Mouse (Mus musculus) thymus, postnatal 25 days (tissue): ENCODE data around the gene Gm21915.

Experiments used
- DNase-seq: peaks from one replicate; pipeline ENCODE4 v3.0.0; 2022

Gm21915 gene

DNA sequence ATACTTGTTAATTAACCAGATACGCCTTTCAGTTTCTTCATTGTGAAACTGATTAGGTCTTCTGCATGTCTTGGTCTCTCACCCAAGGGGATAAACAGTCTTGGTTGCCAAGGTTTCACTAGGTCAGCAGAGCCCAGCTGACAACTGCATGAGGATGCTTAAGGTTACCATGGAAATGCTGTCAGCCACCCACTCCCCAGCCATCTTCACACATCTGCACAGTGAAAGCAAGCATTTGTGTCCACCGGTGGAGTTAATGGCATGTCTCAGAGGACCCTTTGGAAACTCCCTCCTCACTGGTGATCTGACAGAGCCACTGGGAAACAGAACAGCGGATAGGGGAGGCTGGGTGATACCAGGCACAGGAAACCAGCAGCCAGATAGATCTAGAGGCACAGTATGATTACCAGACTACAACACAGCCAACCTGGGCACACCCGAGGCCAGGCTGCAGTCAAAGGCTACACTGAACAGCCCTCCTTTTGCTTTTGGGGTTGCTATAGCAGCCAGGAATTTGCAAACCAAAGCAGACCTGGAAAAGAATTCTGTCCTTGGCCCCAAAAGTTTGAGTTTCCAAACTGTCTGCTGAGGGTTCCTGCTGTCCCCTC, 1.0 kb downstream of the Gm21915 start:
- DNase-seq, result no peak

- no peak for DNase-seq
Measured at GRCm38 (mm10) chr9:40675203-40675958, 5.0 kb downstream of the Gm21915 start.

- DNase-seq, result no peak
Measured at GRCm38 (mm10) chr9:40678653-40679052, 8.2 kb downstream of the Gm21915 start.

DNA sequence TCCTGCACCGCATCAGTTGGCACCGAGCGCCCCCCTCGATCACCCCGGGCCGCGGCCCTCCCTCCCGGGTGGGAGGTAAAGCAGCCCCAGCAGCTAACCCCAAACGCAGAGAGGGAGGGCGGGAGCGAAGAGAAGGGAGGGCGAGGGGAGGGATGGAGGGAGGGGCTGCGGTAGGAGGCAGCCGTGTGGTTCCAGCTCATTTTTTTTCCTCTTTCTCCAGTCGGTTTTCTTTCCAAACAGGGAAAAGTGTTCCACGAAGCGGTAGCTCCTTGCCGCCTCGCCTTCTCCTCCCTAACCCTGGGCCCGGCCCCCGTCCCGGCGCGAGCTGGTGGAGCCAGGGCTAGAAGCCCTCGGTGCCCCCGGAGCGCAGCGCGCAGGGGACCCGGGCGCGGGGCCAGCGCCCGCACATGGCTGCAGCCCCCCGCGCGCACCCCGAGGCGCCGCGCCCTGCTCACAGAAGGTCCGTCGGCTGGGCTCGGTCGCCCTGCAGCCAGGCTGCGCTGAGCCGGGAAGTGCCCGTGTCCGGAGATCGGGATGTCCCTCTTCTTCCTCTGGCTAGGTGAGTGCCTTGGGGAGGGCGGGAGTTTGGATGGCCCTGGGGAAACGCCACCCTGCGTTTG, 15.5 kb downstream of the Gm21915 start, which contains the start of gene Clmp:
Gene Clmp, plus strand, starts transcription at position 162 of the 620 bp plus-strand sequence.
- DNase-seq, result no peak

DNA sequence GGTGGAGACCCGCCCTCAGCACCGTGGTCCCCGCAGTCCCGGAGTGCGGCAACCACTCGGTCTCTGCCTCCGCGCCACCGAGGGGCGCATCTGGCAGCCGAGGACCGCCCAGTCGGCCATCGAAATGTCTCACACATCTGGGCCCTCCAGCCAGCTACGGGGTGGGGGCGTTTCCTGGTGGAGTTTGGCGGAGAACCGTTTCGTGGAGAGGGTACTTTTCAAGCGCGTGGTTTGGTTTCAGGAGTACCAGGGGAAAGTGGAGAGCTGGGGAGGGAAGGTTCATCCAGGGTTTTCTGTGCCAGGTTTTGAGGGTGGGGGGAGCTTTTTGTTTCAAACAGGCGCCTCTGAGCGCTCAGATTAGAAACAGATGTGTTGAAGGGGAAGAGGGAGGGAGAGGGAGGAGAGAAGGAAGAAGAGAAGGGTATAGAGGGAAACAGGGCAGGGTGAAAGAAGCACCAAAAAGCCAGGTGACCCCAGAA, 16.0 kb downstream of the Gm21915 start:
- no peak for DNase-seq

GRCm38 (mm10) chr9:40687053-40687452, 16.6 kb downstream of the Gm21915 start:
- DNase-seq, result no peak

DNA sequence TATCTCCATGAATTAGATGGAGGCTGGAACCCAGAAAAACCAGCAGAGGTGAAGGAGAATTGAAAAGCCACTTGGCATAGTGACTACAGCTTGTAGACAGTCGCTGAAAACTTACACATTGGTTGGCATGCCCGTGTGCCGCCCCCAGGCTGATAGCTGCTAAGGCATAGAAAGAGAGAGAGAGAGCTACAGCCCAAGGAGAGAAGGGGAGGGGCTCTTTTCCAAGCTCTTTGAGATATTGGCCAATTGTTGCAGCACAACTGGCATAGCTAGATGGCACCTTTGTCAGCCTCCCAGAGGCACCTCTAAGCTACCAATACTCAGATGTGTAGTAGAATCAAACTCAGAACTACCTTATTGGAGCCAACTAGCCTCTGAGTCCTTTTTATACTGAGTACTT, 17.1 kb downstream of the Gm21915 start:
- no peak for DNase-seq

DNA sequence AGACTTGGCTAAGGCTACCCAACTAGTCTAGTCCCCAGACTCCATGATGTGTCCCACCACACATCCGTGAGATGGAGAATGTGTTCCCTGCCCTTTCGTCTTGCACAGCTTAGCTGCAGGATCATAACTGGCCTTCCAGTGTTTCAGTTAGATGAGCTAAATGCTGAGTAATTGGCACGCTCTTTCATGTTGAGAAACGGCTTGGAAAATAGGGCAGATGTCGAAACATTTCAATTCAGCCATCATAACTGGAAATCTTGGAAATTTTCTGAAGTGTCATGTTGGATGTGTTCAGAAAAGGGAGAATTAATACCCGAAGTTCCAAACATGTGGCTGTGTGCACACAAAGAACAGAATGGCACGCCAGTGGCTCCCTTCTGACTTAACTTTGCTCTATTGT, 20.1 kb downstream of the Gm21915 start:
- no peak for DNase-seq

- no peak for DNase-seq
Measured at GRCm38 (mm10) chr9:40693026-40693425, 22.6 kb downstream of the Gm21915 start.

DNA sequence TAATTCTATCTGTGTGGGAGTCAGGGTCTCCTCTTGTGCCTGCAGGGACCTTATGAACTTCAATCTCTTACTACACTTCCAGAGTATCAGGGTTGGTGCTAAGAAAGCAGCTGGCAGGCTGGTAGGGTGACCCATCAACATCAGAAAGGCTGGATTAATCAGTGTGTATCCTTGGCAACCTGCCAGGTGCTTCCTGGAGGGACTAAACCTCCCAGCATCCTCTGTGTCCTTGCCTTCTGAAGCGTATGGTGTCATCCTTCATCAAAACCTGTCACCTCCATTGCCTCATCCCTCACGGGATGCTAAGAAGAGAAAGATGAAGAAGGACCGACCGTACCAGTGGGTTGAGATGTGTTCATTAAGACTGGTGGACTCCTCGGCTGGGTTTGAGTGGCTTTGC, 23.4 kb downstream of the Gm21915 start:
- no peak for DNase-seq

DNA sequence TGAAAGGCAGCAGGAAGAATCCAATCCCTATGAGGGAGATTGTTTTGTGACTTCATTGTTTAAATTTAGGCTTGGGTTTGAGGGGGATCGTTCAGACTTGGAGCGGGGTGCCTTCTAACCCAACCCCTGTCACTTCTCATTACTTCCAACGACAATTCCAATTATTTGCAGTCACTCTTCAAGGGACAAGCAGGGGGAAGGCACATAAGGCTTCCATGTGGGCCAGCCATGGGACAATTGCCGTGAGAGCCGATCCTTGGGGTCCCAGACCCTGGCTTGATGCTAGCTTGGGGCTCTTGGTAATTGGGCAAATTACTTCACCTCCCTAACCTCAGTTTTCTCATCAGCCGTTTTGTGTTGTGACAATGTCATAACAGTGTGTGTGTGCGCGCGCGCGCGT, 23.9 kb downstream of the Gm21915 start:
- no peak for DNase-seq

- DNase-seq, result no peak
Measured at GRCm38 (mm10) chr9:40696086-40696485, 25.7 kb downstream of the Gm21915 start.

DNA sequence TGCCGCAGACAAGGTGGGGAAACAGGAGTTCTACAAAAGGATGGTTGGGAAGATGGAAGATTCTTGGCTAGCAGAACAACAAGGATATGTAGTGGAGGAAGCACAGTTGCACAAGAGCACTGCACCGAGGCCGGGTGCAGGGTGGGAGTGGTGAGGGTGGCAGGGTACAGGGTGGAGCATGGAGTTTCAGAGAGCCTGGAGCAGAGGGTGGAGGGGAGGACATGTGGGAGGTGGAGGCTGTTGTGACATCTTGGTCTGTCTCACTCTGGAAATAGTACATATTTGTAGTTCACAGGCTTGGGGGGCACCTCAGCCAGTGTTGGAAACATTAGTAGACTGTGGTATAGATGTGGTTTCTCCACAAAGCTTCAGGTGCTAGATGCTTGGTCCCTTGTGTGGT, 28.8 kb downstream of the Gm21915 start:
- no peak for DNase-seq

DNA sequence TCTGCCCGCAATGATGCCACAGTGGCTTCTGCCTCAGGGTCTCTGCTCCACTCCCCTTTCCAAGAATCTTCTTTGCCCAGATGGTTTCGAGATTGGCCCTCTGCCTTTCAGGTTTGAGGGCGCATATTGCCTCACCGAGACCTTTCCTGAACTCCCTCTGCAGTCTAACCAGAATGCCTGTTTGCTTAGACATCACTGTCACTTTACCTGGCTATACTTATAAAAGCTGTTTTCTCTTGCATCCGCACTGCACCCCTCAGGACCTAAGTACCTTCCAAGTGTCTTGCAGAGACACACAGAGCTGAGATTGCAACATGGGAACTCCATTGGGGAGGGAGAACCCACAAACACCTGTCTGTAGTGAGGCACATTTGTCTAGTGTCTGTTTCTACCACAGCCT, 29.8 kb downstream of the Gm21915 start:
- DNase-seq, result no peak

GRCm38 (mm10) chr9:40704364-40705276, 34.2 kb downstream of the Gm21915 start:
- DNase-seq, result no peak

GRCm38 (mm10) chr9:40708448-40709140, 38.2 kb downstream of the Gm21915 start:
- no peak for DNase-seq

- no peak for DNase-seq
Measured at GRCm38 (mm10) chr9:40709141-40709537, 38.7 kb downstream of the Gm21915 start.

- no peak for DNase-seq
Measured at GRCm38 (mm10) chr9:40709587-40709986, 39.2 kb downstream of the Gm21915 start.

DNA sequence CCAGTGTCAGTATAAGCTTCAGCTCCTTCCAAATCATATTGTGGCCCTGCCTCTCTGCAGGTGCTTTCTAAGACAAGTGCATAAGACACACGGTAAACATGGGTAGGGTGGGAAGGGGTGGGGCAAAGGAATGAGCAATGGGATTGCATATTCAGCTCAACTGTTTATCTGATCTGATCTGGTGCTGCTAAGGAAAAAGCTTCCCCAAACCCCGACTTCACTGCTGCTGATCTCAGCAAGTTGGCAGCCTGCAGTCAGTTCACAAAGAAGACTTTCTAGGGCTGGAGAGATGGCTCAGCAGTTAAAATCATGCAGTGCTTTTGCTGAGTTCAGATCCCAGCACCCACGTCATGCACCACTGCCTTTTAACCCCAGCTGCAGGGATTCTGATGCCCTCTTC, 39.6 kb downstream of the Gm21915 start:
- no peak for DNase-seq

DNA sequence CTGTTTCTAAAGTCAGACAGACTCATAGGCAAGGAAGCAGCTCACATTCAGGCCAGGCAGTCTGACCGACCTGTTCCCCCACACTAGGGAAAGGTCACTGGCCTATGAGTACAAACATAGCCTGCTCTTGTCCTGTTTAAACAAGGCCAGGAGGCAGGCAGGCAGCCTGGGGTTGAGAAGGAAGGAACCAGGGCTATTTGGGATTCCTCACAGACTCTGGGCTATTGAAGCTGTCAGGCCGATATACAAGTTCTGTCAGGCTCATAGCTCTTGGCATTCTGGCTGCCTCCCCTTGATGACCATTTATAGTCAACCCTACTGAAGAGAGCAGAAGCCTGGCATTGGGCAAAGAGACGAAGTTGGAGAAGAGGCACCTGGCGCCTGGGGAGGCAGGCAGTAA, 41.2 kb downstream of the Gm21915 start:
- DNase-seq, result no peak

DNA sequence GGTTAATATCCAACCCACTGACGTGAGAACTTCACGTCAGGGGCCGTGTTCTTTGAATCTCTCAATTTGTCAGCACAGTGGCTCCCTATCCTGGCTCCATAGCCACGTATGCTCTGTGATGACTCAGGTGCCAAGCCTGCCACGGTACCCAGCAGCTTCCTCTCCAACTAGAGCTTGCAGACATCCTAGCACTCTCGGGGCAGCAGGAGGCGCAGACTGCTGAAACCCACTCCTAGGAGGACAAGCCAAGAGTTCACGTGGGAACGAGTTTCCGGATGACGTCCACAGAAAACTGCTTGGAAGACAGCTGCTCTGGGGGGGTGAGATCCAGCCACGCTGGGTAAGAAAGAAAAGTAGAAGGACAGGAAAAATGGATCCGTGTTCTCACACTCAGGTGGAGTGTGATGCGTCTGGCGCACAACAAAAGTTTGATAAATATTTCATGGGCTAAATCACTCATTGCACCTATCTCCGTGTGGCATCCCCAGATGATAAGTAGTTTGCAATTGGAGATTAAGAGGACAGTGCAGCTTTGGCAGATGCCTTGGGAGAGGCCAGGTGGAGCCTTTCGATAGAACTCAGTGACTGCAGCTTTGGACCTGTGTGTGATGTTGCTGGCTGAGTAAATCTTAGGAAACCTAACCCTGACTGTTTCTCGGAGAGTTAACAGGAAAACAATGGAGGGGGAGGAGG, 46.9 kb downstream of the Gm21915 start:
- DNase-seq, result no peak

DNA sequence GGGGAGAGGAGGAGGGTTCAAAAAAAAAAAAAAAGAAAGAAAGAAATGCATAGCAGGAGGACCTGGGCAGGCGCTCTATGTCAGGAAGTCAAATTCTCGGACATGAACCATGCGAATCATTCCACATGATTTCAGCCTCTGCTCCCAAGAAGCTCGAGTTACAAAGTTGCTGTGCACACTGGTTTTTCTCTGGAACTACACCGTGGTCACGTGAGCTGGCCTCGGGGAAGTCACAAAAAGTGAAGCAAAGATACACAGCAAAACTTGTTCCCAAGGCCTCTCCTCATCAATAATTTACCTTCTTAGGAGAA, 47.4 kb downstream of the Gm21915 start:
- DNase-seq, result no peak
